Mouse (Mus musculus): ENCODE data around the gene Gas2.

Gene Gas2

GRCm38 (mm10) chr7:51861250-51862096 is at the start of gene Gas2:
Gas2 (plus strand) TSS chr7:51862015.
- in situ Hi-C loops (cut with MboI, MseI): no loop called here

GRCm38 (mm10) chr7:51815473-51816282 is 46.1 kb upstream of the Gas2 start:
- in situ Hi-C loops (cut with MboI, MseI): no loop called here

GRCm38 (mm10) chr7:51816283-51816839 is 45.5 kb upstream of the Gas2 start:
- in situ Hi-C loops (cut with MboI, MseI): no loop called here

DNA sequence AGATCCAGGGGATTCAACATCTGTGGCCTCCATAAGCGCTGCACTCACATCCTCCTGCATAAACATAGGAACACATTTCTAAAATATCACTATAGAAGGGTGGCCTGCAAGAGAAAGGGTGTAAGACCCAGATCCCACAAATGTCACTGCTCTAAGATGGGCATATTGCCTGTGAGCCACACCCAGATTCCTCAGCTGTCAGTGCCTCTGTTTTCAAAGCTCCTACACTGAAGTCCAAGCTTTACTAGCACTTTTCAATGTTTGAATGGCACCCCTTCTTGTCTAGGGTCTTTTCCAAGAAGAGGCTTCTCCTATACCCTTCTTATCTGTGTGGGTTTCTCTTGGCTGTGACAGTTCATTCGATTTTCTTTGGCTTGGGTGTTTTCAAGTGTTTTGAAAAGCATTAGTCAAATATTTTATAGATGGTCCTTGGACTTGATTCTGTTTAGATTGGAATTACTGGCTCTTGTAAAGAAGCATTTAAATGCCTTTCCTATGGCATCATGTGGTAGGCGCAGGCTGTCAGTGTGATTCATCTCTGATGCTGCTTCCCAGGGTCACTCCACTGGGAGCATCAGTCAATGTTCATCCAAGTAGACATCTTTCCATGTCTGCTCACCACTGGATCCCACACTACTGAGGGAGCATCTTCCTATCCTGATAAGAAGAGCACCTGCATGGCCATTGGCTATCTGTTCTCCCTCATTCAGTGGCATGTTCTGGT is 43.4 kb upstream of the Gas2 start:
- in situ Hi-C loops (cut with MboI, MseI): no loop called here

DNA sequence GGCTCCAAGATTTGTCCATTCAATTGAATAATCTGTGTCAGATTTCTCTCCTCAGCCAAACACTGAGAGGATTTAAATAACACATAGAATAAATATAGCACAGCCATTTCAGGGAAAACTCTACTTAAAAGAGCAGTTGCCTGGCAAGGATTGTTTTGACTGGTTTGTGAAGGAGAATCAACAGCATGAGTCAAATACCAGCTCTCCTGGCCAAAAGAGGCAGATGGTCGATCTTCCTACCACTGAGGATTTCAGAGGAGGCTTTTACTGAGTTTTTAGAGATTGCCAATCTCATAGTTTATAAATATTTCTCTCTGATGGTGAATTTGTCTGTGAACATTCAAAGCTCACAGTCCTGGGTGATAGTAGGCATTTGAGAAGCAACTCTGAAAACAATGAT is 41.9 kb upstream of the Gas2 start:
- in situ Hi-C loops (cut with MboI, MseI): loop anchor here (10.0 kb wide), 1 partner anchor 1225 kb away; the partner anchor contains the start of gene 4933405O20Rik

DNA sequence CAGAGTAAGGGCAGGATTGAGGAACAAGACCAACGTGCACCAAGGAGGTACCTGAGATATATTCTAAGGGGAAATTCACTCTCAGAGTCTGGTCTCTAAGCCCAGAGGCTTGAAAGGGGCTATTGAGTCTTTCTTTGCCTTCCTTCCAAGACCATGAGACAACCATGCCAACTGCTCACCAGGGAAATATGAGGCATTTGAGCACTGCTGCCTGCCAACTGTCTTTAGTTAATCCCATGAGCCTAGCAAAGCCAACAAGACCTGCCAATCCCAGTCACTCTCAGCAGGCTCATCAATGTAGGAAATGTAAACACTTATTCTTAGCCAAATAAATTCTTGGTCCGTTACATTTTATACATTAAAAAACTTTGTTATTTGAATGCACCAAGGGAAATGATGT is 40.3 kb upstream of the Gas2 start:
- in situ Hi-C loops (cut with MboI, MseI): loop anchor here (10.0 kb wide), 1 partner anchor 1227 kb away; the partner anchor contains the start of gene 4933405O20Rik

GRCm38 (mm10) chr7:51823562-51824338 is 38.1 kb upstream of the Gas2 start:
- in situ Hi-C loops (cut with MboI, MseI): loop anchor here (10.0 kb wide), 1 partner anchor 1229 kb away; the partner anchor contains the start of gene 4933405O20Rik

GRCm38 (mm10) chr7:51831917-51832316 is 29.9 kb upstream of the Gas2 start:
- in situ Hi-C loops (cut with MboI, MseI): loop anchor here (25.0 kb wide), 1 partner anchor 1870 kb away; the partner anchor contains the start of gene Nell1

DNA sequence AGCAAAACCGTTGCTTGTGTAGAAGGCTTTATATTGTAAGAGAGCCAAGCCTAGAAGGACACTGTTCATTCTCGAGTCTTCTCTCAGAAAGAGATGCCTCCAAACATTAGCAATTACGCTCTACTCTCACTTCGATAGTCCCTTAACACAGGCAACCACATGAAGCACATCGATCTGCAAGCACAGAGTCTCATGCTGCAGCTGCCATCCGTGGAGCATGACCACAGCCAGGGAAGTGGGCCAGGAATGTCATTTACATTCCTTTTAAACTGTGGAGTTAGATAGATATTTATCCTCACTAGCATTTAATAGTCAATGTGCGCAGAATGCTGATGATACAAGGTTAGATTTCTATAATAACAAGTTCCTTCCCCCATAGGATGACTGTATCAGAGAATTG is 21.3 kb upstream of the Gas2 start:
- in situ Hi-C loops (cut with MboI, MseI): loop anchor here (25.0 kb wide), 1 partner anchor 1878 kb away; the partner anchor contains the start of gene Nell1

GRCm38 (mm10) chr7:51850877-51851276 is 10.9 kb upstream of the Gas2 start:
- in situ Hi-C loops (cut with MboI, MseI): no loop called here

- in situ Hi-C loops (cut with MboI, MseI): no loop called here
Observed at GRCm38 (mm10) chr7:51851890-51852507, 9.8 kb upstream of the Gas2 start.

DNA sequence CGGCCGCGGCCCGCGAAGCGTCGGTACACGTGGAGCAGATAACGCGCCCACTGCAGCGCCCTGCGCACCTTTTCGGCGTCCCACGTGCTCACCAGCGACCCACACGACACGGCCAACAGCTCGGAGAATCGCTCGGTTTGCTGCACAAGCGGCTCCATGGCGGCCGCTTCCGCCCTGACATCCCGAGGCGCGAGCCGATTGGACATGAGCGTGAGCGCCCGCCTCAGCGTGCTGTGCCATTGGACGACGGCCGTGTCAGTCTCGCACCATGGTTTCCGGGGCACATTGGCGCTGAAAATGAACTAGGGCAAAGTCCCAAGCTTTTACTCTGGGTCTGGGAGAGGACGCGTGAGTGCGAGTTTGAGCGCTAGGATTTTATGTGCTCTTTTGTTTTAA is 280 bp downstream of the Gas2 start, which contains the start of gene Fancf:
Gene Fancf (minus strand): TSS at position 171 of the 396 bp plus-strand sequence.
- in situ Hi-C loops (cut with MboI, MseI): no loop called here

GRCm38 (mm10) chr7:51862842-51863241 is 1.0 kb downstream of the Gas2 start:
- in situ Hi-C loops (cut with MboI, MseI): no loop called here

- in situ Hi-C loops (cut with MboI, MseI): no loop called here
Observed at GRCm38 (mm10) chr7:51865336-51865735, 3.5 kb downstream of the Gas2 start.

DNA sequence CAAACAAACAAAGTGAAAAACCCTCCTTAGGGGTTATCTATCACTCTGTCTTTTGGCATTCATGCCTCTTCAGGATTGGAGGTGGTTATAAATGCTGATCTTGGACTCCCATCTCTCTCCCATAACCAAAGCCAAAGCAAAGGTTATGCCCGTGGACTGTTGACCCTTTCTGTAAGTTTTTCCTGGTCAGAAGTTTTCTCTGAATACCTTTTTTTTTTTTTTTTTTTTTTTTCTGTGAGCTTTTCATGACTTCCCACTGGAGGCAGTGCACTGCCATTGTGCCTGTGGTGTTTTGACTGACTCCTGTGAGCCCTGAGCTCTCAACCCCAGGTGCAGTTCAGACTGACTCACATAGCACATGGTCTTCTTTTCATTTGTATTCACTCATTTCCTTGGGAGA is 6.2 kb downstream of the Gas2 start:
- in situ Hi-C loops (cut with MboI, MseI): no loop called here

DNA sequence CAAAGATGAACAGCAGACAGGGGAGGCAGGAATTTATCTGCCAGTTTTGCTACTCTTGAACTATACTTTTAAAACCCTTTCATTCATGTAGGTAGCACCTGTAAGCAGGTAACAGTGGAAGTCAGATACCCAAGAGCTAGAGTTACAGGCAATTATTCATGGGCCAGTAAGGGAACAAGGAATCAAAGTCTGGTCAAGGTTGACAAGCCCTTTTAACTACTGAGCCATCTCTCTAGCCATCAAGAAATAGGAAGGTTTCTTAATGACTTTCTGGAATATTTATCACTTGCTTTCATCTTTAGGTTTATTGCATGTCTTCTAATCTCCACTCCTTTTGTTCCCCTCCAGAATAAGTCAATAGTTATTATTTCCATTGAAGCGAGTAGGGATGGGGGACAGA is 10.2 kb downstream of the Gas2 start:
- in situ Hi-C loops (cut with MboI, MseI): no loop called here

DNA sequence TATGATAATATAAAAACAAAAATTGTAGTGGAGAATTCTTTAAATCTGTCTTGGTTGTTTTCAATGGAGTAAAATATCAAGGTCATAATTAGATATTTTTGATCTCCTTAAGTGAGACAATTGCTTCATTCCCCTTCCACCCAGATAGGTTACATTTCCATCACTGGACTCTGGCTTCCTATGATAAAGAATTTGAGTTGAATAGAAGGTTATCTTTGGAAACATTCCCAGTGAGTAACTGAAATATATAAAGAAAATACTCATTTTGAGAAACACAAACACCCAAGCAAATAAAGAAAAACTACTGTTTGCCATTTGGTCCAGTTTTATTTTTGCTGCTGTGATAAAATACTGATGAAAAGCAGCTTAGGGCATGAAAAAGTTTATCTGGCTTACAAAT is 10.8 kb downstream of the Gas2 start:
- in situ Hi-C loops (cut with MboI, MseI): no loop called here

DNA sequence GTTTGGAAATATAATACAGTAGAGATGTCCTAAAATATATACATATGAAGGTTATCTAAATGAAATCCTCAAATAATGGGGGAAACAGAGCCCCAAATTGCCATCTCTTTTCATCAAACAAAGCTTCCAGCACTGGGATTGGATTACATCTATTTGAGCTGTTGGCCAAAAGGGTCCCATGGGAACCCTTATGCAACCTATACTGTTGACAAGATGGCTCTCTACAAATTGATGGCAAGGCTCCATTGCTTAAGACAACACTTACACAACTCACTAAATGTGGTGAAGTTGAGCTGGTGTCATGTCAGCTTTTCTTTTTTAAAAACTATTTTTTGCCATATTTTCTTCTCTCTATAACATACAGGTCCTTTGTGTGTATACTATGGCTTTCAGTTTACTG is 14.5 kb downstream of the Gas2 start:
- in situ Hi-C loops (cut with MboI, MseI): no loop called here

- in situ Hi-C loops (cut with MboI, MseI): no loop called here
Observed at GRCm38 (mm10) chr7:51878730-51879129, 16.9 kb downstream of the Gas2 start.

DNA sequence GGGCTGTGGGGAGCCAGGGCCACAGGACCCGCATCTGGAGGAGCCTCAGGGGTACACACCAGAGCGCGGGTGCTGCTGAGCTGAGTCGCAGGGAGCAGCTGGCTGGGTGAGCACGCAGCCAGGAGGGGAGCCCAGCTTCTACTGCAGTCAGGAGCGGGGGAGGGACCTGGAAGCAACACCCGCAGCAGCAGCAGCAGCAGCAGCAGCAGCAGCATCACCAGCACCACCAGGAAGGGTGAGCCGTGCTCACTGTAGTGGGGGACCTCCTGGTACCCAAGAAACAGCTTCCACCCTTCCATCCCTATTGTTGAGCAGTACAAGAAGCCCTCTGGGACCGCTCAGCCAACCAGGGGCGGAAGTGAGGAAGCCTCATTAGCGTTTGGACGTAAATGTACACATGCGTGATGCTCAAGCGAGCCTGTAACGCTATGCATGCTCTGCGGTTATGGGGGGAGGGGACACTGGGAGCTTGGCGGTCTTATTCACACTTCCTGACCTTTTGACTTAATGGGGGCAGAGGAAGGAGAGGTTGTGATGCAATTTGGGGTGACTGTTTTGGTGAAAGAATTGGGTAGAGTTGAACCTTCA is 17.4 kb downstream of the Gas2 start:
- in situ Hi-C loops (cut with MboI, MseI): no loop called here

All from T-helper 1 cell (primary cell).